Mouse (Mus musculus) liver, embryonic 14.5 days (tissue): ENCODE results near the gene Fgfr2.

Experiments used
- CTCF ChIP-seq: IDR thresholded peaks from 2 replicates; pipeline ENCODE4 v1.5.1; 2016; ENCODE audit warnings: antibody characterized with exemption, low read depth, control low read depth
- EP300 ChIP-seq: IDR thresholded peaks from 2 replicates; pipeline ENCODE4 v1.6.1; 2016; ENCODE audit warnings: antibody characterized with exemption, low read depth

DNA sequence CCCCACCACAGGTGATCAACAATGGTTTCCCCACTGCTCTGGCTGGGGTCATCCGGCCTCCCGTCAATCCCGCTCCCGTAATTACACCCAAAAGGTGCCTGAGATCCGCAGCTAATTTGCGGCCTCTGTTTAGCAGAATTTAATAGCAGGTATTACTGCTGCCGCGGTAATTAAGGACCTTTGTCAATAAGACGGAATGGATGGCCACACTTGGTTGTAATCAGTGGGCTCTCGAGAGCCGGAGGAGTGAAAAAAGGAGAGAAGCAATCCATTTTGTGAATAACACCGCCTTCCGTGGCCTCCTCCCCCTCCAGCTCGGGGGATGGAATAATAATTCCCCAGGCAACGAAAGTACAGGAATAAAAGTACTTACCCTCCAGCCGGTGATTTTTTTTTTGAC is 1479.1 kb downstream of the Fgfr2 start:
- TF ChIP-seq CTCF (no peak), EP300 (no peak)
